Mouse (Mus musculus) ovary, postnatal 14 days (tissue): ENCODE measurements around the gene Nyap1.

Source experiments
- DNase-seq: peaks from one replicate; pipeline ENCODE4 v3.0.0; 2022; ENCODE audit warnings: low spot score

The Nyap1 gene

GRCm38 (mm10) chr5:137691881-137692280 lies 49.5 kb downstream of the Nyap1 start:
- no peak for DNase-seq

- DNase-seq: no peak
Measured at GRCm38 (mm10) chr5:137690531-137690930, 50.9 kb downstream of the Nyap1 start.

GRCm38 (mm10) chr5:137689974-137690373 lies 51.4 kb downstream of the Nyap1 start:
- no peak for DNase-seq

- no peak for DNase-seq
Measured at GRCm38 (mm10) chr5:137686127-137686790, 55.1 kb downstream of the Nyap1 start.

- no peak for DNase-seq
Measured at GRCm38 (mm10) chr5:137685653-137686052, 55.8 kb downstream of the Nyap1 start.

- peak; percentile 86 for DNase-seq
Measured at GRCm38 (mm10) chr5:137684294-137685123, 56.9 kb downstream of the Nyap1 start, which contains the start of gene Agfg2. Gene Agfg2, minus strand, starts transcription at chr5:137684726.

- no peak for DNase-seq
Measured at GRCm38 (mm10) chr5:137683388-137684293, 57.8 kb downstream of the Nyap1 start.

- DNase-seq: no peak
Measured at GRCm38 (mm10) chr5:137682526-137682925, 58.9 kb downstream of the Nyap1 start.
